Mouse (Mus musculus) cerebellum, adult 2 months (tissue): Measurements from ENCODE around the gene Rbm47.

Source experiments
- CTCF ChIP-seq: fragments of 200-500 bp; IDR thresholded peaks from 2 replicates; pipeline ENCODE4 v1.5.1; 2011; ENCODE audit warnings: low read depth, mild to moderate bottlenecking, control low read depth, low read length, moderate library complexity, borderline replicate concordance; ENCODE audit not compliant: insufficient read depth
- POLR2A ChIP-seq: fragments of 200-500 bp; IDR thresholded peaks from 2 replicates; pipeline ENCODE4 v1.6.1; 2011; ENCODE audit warnings: low read length, control low read depth, borderline replicate concordance; ENCODE audit not compliant: insufficient read depth

DNA sequence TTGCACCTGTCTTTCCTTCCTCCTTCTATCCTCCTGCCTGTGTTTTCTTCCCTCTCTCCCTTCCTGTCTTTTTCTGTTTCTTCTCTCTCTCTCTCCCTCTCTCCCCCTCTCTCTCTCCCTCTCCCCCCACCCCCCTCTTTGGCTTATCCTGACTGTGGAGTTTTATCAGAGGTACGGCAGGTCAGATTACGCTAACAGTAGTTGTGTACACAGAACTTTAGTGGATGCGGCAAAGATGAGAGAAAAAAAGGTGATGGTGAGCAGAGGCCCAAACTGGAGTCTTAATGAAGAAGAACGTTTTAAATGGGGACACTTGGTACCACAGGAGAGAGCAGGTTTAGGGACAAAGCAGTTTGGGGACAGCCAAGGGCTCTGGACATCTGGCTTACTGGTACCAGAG lies 83.3 kb downstream of the Rbm47 start:
- TF ChIP-seq CTCF (no peak), POLR2A (no peak)
